Mouse (Mus musculus) liver, adult 2 months (tissue): ENCODE results near the gene Nynrin. TPM values are rescaled to one million over a fixed set of nuclear protein-coding genes. Genes with fewer than 3 reads are reported as not detected.

Experiments
- DNase-seq: peaks from one replicate; pipeline ENCODE4 v3.0.0-alpha.2; 2011; ENCODE audit warnings: low read depth, low spot score; ENCODE audit errors: extremely low read depth
- H3K27ac ChIP-seq: fragments of 200-500 bp; replicated peaks from 2 replicates; pipeline ENCODE4 v1.5.1; 2012; ENCODE audit warnings: low read depth, mild to moderate bottlenecking, control low read depth, inconsistent platforms, low read length; ENCODE audit not compliant: insufficient read depth
- H3K27me3 ChIP-seq: fragments of 200-500 bp; 2 replicates; pipeline ENCODE4 v1.6.1; 2012; ENCODE audit warnings: mild to moderate bottlenecking, moderate library complexity, low read length, inconsistent platforms; ENCODE audit not compliant: control insufficient read depth, insufficient read depth
- H3K36me3 ChIP-seq: fragments of 200-500 bp; 2 replicates; pipeline ENCODE4 v1.6.1; 2012; ENCODE audit warnings: low read length, inconsistent platforms; ENCODE audit not compliant: control insufficient read depth, insufficient read depth
- H3K4me1 ChIP-seq: fragments of 200-500 bp; 2 replicates; pipeline ENCODE4 v1.6.1; 2011; ENCODE audit warnings: low read length; ENCODE audit not compliant: control insufficient read depth, insufficient read depth
- H3K4me3 ChIP-seq: fragments of 200-500 bp; 2 replicates; pipeline ENCODE4 v1.5.1; 2011; ENCODE audit warnings: low read depth, mild to moderate bottlenecking, control low read depth, low read length, moderate library complexity; ENCODE audit not compliant: insufficient read depth
- H3K79me2 ChIP-seq: fragments of 200-500 bp; 2 replicates; pipeline ENCODE4 v1.6.1; 2012; ENCODE audit warnings: inconsistent platforms, mild to moderate bottlenecking, low read length, moderate library complexity; ENCODE audit not compliant: control insufficient read depth, insufficient read depth
- H3K9ac ChIP-seq: fragments of 200-500 bp; 2 replicates; pipeline ENCODE4 v1.6.1; 2012; ENCODE audit warnings: low read depth, mild to moderate bottlenecking, control low read depth, inconsistent platforms, low read length
- CTCF ChIP-seq: fragments of 200-500 bp; IDR thresholded peaks from 2 replicates; pipeline ENCODE4 v1.5.1; 2011; ENCODE audit warnings: low read depth, low read length, control low read depth
- POLR2A ChIP-seq: fragments of 200-500 bp; IDR thresholded peaks from 2 replicates; pipeline ENCODE4 v1.6.1; 2011; ENCODE audit warnings: low read length, control low read depth; ENCODE audit not compliant: insufficient read depth; ENCODE audit errors: extremely low read depth
- WGBS: fragments of 180-500 bp; shearing (Covaris S2); methylation state at CpG from one replicate; pipeline ENCODE4 v1.1.7; 2018; 5-methylcytosine and 5-hydroxymethylcytosine counted together
- polyA plus RNA-seq: library from polyadenylated mRNA; depleted of rRNA; stranded (reverse); fragments of >200 nt; gene quantifications from 2 replicates; pipeline ENCODE4 v1.2.3, GENCODE M21; 2012
- total RNA-seq: library from RNA; depleted of rRNA; stranded (reverse); fragments of >200 nt; gene quantifications from 2 replicates; pipeline ENCODE4 v1.2.3, GENCODE M21; 2014

Nynrin gene
- total and polyA plus RNA-seq, 2 experiments = 0.65 to 0.71 TPM

DNA sequence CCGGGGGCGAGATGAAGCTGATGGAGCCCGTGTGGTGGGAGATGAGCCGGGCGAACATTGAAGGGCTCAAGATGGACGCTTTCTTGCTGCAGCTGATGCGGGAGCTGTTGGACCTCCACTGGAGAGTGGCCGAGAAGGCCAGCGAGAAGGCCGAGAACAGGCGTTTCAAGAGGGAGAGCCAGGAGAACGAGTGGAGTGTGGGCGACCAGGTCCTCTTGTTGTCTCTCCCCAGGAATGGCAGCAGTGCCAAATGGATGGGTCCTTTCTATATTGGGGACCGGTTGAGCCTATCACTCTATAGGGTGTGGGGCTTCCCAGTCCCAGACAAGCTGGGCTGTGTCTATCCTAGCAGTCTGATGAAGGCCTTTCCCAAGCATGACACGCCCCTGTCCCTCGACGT, 18.7 kb downstream of the Nynrin start:
- no peak for DNase-seq
- WGBS = 93% methylated on average over 17 of the region's 17 CpGs
- no peaks in the 10 kb centered on the region for H3K27me3 ChIP-seq
- no peak overlapping the region for H3K9ac ChIP-seq
- no peak overlapping the region for H3K27ac ChIP-seq
- no peak overlapping the region for H3K4me3 ChIP-seq
- no peaks in the 10 kb centered on the region for H3K79me2 ChIP-seq
- TF ChIP-seq CTCF = no peak
- no peak for TF ChIP-seq POLR2A
- no peaks in the 10 kb centered on the region; the same call in 1 of the 2 replicates for H3K4me1 ChIP-seq
- H3K36me3 ChIP-seq = no peaks in the 10 kb centered on the region

DNA sequence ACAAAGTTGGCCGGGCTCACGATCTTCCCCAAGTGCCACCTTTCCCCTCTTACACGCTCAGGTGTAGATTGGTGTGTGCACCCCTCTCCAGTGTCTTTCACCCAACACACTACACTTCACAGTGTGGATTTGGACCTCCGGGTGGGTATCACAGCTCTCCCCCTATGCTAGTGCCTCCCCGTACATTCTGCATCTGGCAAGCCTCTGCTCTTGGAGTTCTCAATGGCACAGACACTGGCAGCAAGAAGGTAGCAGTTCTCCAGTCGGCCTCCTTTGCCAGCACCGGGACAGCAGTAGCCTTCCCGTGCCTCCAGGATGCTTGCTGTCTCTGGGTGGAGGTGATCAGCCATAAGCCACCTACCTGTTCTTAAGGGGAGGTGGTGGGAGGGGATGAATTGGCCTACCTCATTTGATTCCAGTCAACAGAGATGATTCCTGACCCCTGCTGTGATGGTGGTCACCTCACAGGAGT, 19.5 kb downstream of the Nynrin start:
- TF ChIP-seq POLR2A (no peak), CTCF (no peak)
- H3K4me3 ChIP-seq = no peak overlapping the region
- 78% methylated on average over 8 of the region's 8 CpGs for WGBS

DNA sequence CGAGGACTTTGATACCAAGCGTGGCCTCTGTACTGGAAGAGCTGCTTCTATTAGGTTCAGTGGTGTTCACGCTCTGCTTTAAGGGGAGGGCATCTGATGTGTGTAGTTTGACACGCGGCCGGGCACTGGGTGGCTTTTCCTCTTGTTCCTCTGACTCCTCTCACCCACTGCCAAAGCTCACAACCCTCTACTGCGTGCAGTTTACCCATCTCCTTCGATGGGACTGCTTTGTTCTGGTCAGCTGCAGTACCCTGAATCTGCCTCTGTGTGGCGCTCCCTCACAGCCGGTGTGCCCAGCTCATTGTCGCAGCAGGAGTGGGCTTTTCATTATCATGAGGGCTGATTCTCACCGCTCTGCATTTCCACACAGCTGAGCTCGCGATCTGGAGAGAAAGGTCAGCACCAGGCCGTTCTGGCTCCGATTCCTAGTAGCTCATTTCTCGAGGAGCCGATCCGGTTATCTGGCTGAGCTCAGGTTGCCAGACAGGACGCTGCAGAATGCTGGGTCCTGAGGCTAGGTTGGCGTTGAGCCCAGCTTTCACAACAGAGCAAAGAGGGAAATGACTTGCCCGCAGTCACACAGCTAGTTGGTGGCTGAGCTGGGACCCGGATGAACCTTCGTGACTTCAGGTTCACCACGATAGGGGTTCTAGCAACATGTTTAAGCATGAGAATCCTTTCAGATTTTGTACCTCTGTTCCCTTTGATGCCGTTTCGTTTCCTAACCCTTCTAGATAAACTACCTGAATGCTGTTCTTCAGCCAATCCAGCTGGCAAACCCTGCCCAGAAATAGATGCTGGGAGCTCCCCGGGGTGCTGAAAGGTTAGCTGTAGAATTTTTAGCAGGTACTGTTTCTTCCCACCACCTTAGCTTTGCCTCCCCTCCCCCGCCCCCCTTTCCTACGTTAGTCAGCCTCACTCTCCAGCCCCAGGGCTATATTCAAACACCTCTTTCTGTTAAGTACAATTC, 20.2 kb downstream of the Nynrin start:
- peak overlapping the region; percentile 8; the same call in 1 of the 2 replicates for H3K4me3 ChIP-seq
- no peaks in the 10 kb centered on the region for H3K36me3 ChIP-seq
- H3K4me1 ChIP-seq = no peaks in the 10 kb centered on the region; the same call in 1 of the 2 replicates
- H3K27ac ChIP-seq = no peak overlapping the region
- peak; percentile 67 for DNase-seq
- TF ChIP-seq POLR2A = no peak
- TF ChIP-seq CTCF = peak; percentile 99
- 10% methylated on average over 30 of the region's 30 CpGs for WGBS
- no peaks in the 10 kb centered on the region for H3K79me2 ChIP-seq
- H3K9ac ChIP-seq = 0 out of 2 replicates have a peak overlapping the region, but pooled peaks have one; percentile 20
- no peaks in the 10 kb centered on the region for H3K27me3 ChIP-seq

More for the DNA sequence above, 19.5 kb downstream of the Nynrin start:
- H3K27me3 ChIP-seq = no peaks in the 10 kb centered on the region
- H3K9ac ChIP-seq = no peak overlapping the region
- H3K27ac ChIP-seq = no peak overlapping the region
- no peak for DNase-seq
- H3K4me1 ChIP-seq = no peaks in the 10 kb centered on the region; the same call in 1 of the 2 replicates
- H3K79me2 ChIP-seq = no peaks in the 10 kb centered on the region
- H3K36me3 ChIP-seq = no peaks in the 10 kb centered on the region

DNA sequence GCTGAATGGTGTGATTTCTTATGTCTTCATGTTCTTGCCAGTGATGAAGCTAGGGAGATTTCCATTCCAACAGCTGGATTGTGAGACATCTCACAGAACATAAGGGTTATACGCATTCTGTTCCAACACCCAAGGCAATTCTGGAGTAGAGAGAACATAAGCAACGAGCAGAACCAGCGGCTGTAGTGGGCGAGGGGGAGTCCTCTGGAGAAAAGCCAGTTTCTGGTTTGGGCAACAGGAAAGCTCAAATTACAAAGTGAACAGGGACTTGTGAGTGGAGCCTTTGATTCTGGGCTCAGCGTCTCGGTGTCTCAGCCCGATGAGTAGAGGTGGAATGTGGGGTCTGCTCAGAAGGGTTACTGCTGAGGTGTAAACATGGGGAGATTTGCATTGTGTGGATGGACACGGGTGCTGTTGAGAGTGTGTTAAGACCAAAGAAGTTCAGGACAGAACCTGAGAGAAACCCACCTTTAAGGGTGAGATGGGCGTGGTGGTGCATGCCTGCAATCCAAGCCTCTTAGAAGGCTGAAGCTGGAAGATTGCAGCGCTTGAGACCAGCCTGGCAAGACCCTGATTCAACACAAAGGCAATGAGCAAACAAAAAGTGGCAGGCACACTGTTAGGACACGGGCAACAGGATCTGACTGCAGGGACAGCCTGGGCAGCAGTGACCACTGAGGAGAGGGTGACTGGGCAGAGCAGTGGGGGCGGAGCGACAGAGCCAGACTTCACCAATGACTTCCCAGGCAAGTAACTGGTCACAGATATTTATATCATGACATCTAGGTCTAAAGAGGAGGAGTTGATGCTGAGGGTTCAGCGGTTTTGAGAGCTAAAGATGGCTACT, 23.9 kb downstream of the Nynrin start:
- WGBS = 44% methylated on average over 14 of the region's 14 CpGs
- H3K9ac ChIP-seq = no peak overlapping the region
- no peaks in the 10 kb centered on the region for H3K36me3 ChIP-seq
- no peaks in the 10 kb centered on the region for H3K27me3 ChIP-seq
- TF ChIP-seq POLR2A (no peak), CTCF (no peak)
- no peaks in the 10 kb centered on the region for H3K79me2 ChIP-seq
- peaks cover 8% of the 10 kb centered on the region for H3K4me1 ChIP-seq
- no peak overlapping the region for H3K4me3 ChIP-seq
- no peak for DNase-seq
- no peak overlapping the region for H3K27ac ChIP-seq

DNA sequence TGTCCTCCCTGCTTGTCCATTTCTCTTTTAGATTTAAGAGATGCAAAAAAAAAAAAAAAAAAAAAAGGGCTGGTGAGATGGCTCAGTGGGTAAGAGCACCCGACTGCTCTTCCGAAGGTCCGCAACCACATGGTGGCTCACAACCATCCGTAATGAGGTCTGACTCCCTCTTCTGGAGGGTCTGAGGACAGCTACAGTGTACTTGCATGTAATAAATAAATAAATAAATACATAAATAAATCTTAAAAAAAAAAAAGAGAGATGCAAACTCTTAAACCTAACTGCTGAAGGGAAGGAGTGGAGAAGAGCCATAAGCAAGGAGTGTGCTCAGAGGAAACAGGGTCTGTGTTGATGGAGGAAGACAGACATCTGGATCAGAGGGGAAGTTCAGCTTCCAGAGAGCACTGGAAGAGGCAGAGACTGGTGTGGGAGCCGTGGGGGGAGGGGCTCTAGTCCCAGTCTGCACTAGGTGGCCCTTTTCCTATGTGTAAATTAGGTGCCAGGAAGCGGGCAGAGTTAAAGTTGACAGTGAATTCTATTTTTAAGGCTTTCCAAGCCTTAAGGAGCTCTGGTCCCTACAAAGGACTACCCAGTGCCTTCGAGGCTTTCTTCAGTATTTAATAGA, 24.6 kb downstream of the Nynrin start:
- Histone ChIP-seq H3K4me3 (no peak overlapping the region), H3K9ac (no peak overlapping the region), H3K27me3 (no peaks in the 10 kb centered on the region), H3K4me1 (peaks cover 10% of the 10 kb centered on the region), H3K79me2 (no peaks in the 10 kb centered on the region), H3K27ac (no peak overlapping the region), H3K36me3 (no peaks in the 10 kb centered on the region)
- no peak for DNase-seq
- 32% methylated on average over 7 of the region's 7 CpGs for WGBS
- TF ChIP-seq CTCF (no peak), POLR2A (no peak)
